Mouse (Mus musculus): ENCODE measurements around the gene Iqck.
A peak's percentile ranks its signal among the peaks of the same experiment; 100 is the strongest.

Gene Iqck

GRCm38 (mm10) chr7:118855171-118855876 lies at the start of gene Iqck:
TSS of gene Iqck (plus strand) at chr7:118855752.
- DNase-seq (ENCODE audit: extremely low spot score), result peak; percentile 90

- no peak for DNase-seq (ENCODE audit: extremely low spot score)
Observed at GRCm38 (mm10) chr7:118806631-118807411, 48.7 kb upstream of the Iqck start.

- no peak for DNase-seq (ENCODE audit: extremely low spot score)
Observed at GRCm38 (mm10) chr7:118807899-118808298, 47.7 kb upstream of the Iqck start.

GRCm38 (mm10) chr7:118811407-118812106 lies 44.0 kb upstream of the Iqck start:
- DNase-seq (ENCODE audit: extremely low spot score), result no peak

- DNase-seq (ENCODE audit: extremely low spot score), result no peak
Observed at GRCm38 (mm10) chr7:118813592-118813991, 42.0 kb upstream of the Iqck start.

- no peak for DNase-seq (ENCODE audit: extremely low spot score)
Observed at GRCm38 (mm10) chr7:118816275-118816674, 39.3 kb upstream of the Iqck start.

- no peak for DNase-seq (ENCODE audit: extremely low spot score)
Observed at GRCm38 (mm10) chr7:118817741-118818140, 37.8 kb upstream of the Iqck start.

- DNase-seq (ENCODE audit: extremely low spot score), result no peak
Observed at GRCm38 (mm10) chr7:118819666-118820065, 35.9 kb upstream of the Iqck start.

- no peak for DNase-seq (ENCODE audit: extremely low spot score)
Observed at GRCm38 (mm10) chr7:118821356-118821755, 34.2 kb upstream of the Iqck start.

GRCm38 (mm10) chr7:118821887-118822556 lies 33.5 kb upstream of the Iqck start:
- DNase-seq (ENCODE audit: extremely low spot score), result no peak

- no peak for DNase-seq (ENCODE audit: extremely low spot score)
Observed at GRCm38 (mm10) chr7:118824451-118824850, 31.1 kb upstream of the Iqck start.

- DNase-seq (ENCODE audit: extremely low spot score), result no peak
Observed at GRCm38 (mm10) chr7:118827975-118828416, 27.6 kb upstream of the Iqck start.

- DNase-seq (ENCODE audit: extremely low spot score), result no peak
Observed at GRCm38 (mm10) chr7:118837901-118838300, 17.7 kb upstream of the Iqck start.

GRCm38 (mm10) chr7:118841030-118841745 lies 14.4 kb upstream of the Iqck start:
- DNase-seq (ENCODE audit: extremely low spot score), result no peak

- no peak for DNase-seq (ENCODE audit: extremely low spot score)
Observed at GRCm38 (mm10) chr7:118841796-118842195, 13.8 kb upstream of the Iqck start.

GRCm38 (mm10) chr7:118842938-118843337 lies 12.6 kb upstream of the Iqck start:
- no peak for DNase-seq (ENCODE audit: extremely low spot score)

GRCm38 (mm10) chr7:118845141-118845540 lies 10.4 kb upstream of the Iqck start:
- DNase-seq (ENCODE audit: extremely low spot score), result no peak

GRCm38 (mm10) chr7:118846329-118846728 lies 9.2 kb upstream of the Iqck start:
- no peak for DNase-seq (ENCODE audit: extremely low spot score)

- peak; percentile 26 for DNase-seq (ENCODE audit: extremely low spot score)
Observed at GRCm38 (mm10) chr7:118848796-118849195, 6.8 kb upstream of the Iqck start.

GRCm38 (mm10) chr7:118849543-118850250 lies 5.9 kb upstream of the Iqck start:
- DNase-seq (ENCODE audit: extremely low spot score), result no peak
